Mouse (Mus musculus): Measurements from ENCODE around the gene Cnot6. TPM values are rescaled to one million over a fixed set of nuclear protein-coding genes. Genes with fewer than 3 reads are reported as not detected.
A peak's percentile ranks its signal among the peaks of the same experiment; 100 is the strongest.

Gene Cnot6
- polyA plus RNA-seq, 1 experiment from 2014 or later: 61.5 TPM

- H3K9ac ChIP-seq: no peak overlapping the region
- H3K27me3 ChIP-seq (replicated peaks): no peaks in the 10 kb centered on the region
- H3K9me3 ChIP-seq (replicated peaks): no peaks in the 10 kb centered on the region
- H3K36me3 ChIP-seq: peaks cover 62% of the 10 kb centered on the region
- 79% methylated on average over 3 of the region's 3 CpGs for WGBS
- no peak overlapping the region for H3K27ac ChIP-seq (ENCODE audit: poor library complexity, severe bottlenecking)
- no peak overlapping the region for H3K4me3 ChIP-seq
- no peaks in the 10 kb centered on the region for H3K4me1 ChIP-seq (replicated peaks)
- H3K4me2 ChIP-seq: no peak overlapping the region
- ATAC-seq (ENCODE audit: insufficient number of reproducible peaks, low FRiP score): no peak
Measured at GRCm38 (mm10) chr11:49673433-49673832, 39.1 kb downstream of the Cnot6 start.

- Histone ChIP-seq H3K9ac (no peak overlapping the region), H3K4me2 (no peak overlapping the region), H3K4me1 (replicated peaks) (peaks cover 6% of the 10 kb centered on the region; the same call in 1 of the 2 replicates), H3K36me3 (peaks cover 26% of the 10 kb centered on the region), H3K9me3 (replicated peaks) (no peaks in the 10 kb centered on the region), H3K27me3 (replicated peaks) (no peaks in the 10 kb centered on the region), H3K4me3 (no peak overlapping the region), H3K27ac (ENCODE audit: poor library complexity, severe bottlenecking) (no peak overlapping the region)
- ATAC-seq (ENCODE audit: insufficient number of reproducible peaks, low FRiP score): no peak; the same call in 1 of the 2 replicates
- WGBS: 59% methylated on average over 4 of the region's 4 CpGs
Measured at GRCm38 (mm10) chr11:49665462-49665861, 47.1 kb downstream of the Cnot6 start.

- 76% methylated on average over 12 of the region's 12 CpGs for WGBS
- H3K9ac ChIP-seq: no peak overlapping the region
- no peaks in the 10 kb centered on the region for H3K9me3 ChIP-seq (replicated peaks)
- H3K4me1 ChIP-seq (replicated peaks): peaks cover 11% of the 10 kb centered on the region; the same call in 1 of the 2 replicates
- H3K36me3 ChIP-seq: peaks cover 17% of the 10 kb centered on the region
- no peak overlapping the region for H3K4me3 ChIP-seq
- no peak; the same call in 1 of the 2 replicates for ATAC-seq (ENCODE audit: insufficient number of reproducible peaks, low FRiP score)
- H3K27me3 ChIP-seq (replicated peaks): no peaks in the 10 kb centered on the region
- no peak overlapping the region for H3K27ac ChIP-seq (ENCODE audit: poor library complexity, severe bottlenecking)
- no peak overlapping the region for H3K4me2 ChIP-seq
Measured at GRCm38 (mm10) chr11:49664262-49665140, 48.0 kb downstream of the Cnot6 start.

- no peak within 1 kb of the TSS for H3K4me3 ChIP-seq
- ATAC-seq (ENCODE audit: insufficient number of reproducible peaks, low FRiP score): no peak
- H3K4me2 ChIP-seq: no peak within 1 kb of the TSS
- H3K27me3 ChIP-seq (replicated peaks): no peaks in the 10 kb centered on the region
- no peak within 1 kb of the TSS for H3K9ac ChIP-seq
- H3K4me1 ChIP-seq (replicated peaks): peaks cover 22% of the 10 kb centered on the region
- whole genome bisulfite sequencing: 70% methylated on average over 5 of the region's 5 CpGs
- no peak within 1 kb of the TSS for H3K27ac ChIP-seq (ENCODE audit: poor library complexity, severe bottlenecking)
- peaks cover 5% of the 10 kb centered on the region for H3K36me3 ChIP-seq
- no peaks in the 10 kb centered on the region for H3K9me3 ChIP-seq (replicated peaks)
Measured at GRCm38 (mm10) chr11:49663310-49663709, 49.2 kb downstream of the Cnot6 start, which contains the start of gene Scgb3a1. Scgb3a1 (plus strand) TSS chr11:49663610.

GRCm38 (mm10) chr11:49662292-49662780 is 50.2 kb downstream of the Cnot6 start:
- 53% methylated on average over 15 of the region's 15 CpGs for WGBS
- H3K36me3 ChIP-seq: no peaks in the 10 kb centered on the region
- H3K27ac ChIP-seq (ENCODE audit: poor library complexity, severe bottlenecking): no peak overlapping the region
- no peaks in the 10 kb centered on the region for H3K9me3 ChIP-seq (replicated peaks)
- H3K4me3 ChIP-seq: no peak overlapping the region
- peaks cover 32% of the 10 kb centered on the region for H3K4me1 ChIP-seq (replicated peaks)
- no peak overlapping the region for H3K4me2 ChIP-seq
- no peak overlapping the region for H3K9ac ChIP-seq
- no peaks in the 10 kb centered on the region for H3K27me3 ChIP-seq (replicated peaks)
- no peak for ATAC-seq (ENCODE audit: insufficient number of reproducible peaks, low FRiP score)

GRCm38 (mm10) chr11:49659470-49659799 is 53.1 kb downstream of the Cnot6 start:
- Histone ChIP-seq H3K4me3 (no peak overlapping the region), H3K9me3 (replicated peaks) (0 out of 2 replicates have a peak, but pooled peaks cover 1% of the 10 kb centered on the region), H3K27me3 (replicated peaks) (no peaks in the 10 kb centered on the region), H3K4me1 (replicated peaks) (peaks cover 29% of the 10 kb centered on the region), H3K9ac (no peak overlapping the region), H3K4me2 (no peak overlapping the region), H3K36me3 (no peaks in the 10 kb centered on the region), H3K27ac (ENCODE audit: poor library complexity, severe bottlenecking) (peak overlapping the region; percentile 78)
- no peak for ATAC-seq (ENCODE audit: insufficient number of reproducible peaks, low FRiP score)
- 67% methylated on average over 7 of the region's 7 CpGs for WGBS

- 0 out of 2 replicates have a peak, but pooled peaks cover 4% of the 10 kb centered on the region for H3K9me3 ChIP-seq (replicated peaks)
- ATAC-seq (ENCODE audit: insufficient number of reproducible peaks, low FRiP score): peak; percentile 76
- H3K9ac ChIP-seq: no peak overlapping the region
- H3K36me3 ChIP-seq: no peaks in the 10 kb centered on the region
- H3K4me1 ChIP-seq (replicated peaks): peaks cover 29% of the 10 kb centered on the region
- 31% methylated on average over 10 of the region's 10 CpGs for WGBS
- no peaks in the 10 kb centered on the region for H3K27me3 ChIP-seq (replicated peaks)
- H3K4me2 ChIP-seq: peak overlapping the region; percentile 14; the same call in 1 of the 2 replicates
- peak overlapping the region; percentile 78 for H3K27ac ChIP-seq (ENCODE audit: poor library complexity, severe bottlenecking)
- H3K4me3 ChIP-seq: no peak overlapping the region
Measured at GRCm38 (mm10) chr11:49658791-49659469, 53.6 kb downstream of the Cnot6 start.

- Histone ChIP-seq H3K4me1 (replicated peaks) (peaks cover 32% of the 10 kb centered on the region), H3K27me3 (replicated peaks) (no peaks in the 10 kb centered on the region), H3K4me3 (no peak overlapping the region), H3K9ac (no peak overlapping the region), H3K9me3 (replicated peaks) (0 out of 2 replicates have a peak, but pooled peaks cover 4% of the 10 kb centered on the region), H3K4me2 (no peak overlapping the region), H3K27ac (ENCODE audit: poor library complexity, severe bottlenecking) (peak overlapping the region; percentile 78), H3K36me3 (no peaks in the 10 kb centered on the region)
- ATAC-seq (ENCODE audit: insufficient number of reproducible peaks, low FRiP score): peak; percentile 26; the same call in 1 of the 2 replicates
- 40% methylated on average over 4 of the region's 4 CpGs for WGBS
Measured at GRCm38 (mm10) chr11:49658065-49658464, 54.5 kb downstream of the Cnot6 start.

- no peak for ATAC-seq (ENCODE audit: insufficient number of reproducible peaks, low FRiP score)
Measured at GRCm38 (mm10) chr11:49655501-49655900, 57.0 kb downstream of the Cnot6 start.

GRCm38 (mm10) chr11:49654651-49655050 is 57.9 kb downstream of the Cnot6 start:
- Histone ChIP-seq H3K4me2 (no peak overlapping the region), H3K9me3 (replicated peaks) (0 out of 2 replicates have a peak, but pooled peaks cover 4% of the 10 kb centered on the region), H3K27ac (ENCODE audit: poor library complexity, severe bottlenecking) (no peak overlapping the region), H3K27me3 (replicated peaks) (no peaks in the 10 kb centered on the region), H3K36me3 (no peaks in the 10 kb centered on the region), H3K4me1 (replicated peaks) (peaks cover 52% of the 10 kb centered on the region), H3K9ac (no peak overlapping the region), H3K4me3 (no peak overlapping the region)
- ATAC-seq (ENCODE audit: insufficient number of reproducible peaks, low FRiP score): no peak
- WGBS: 89% methylated on average over 5 of the region's 5 CpGs

More at GRCm38 (mm10) chr11:49655501-49655900, 57.0 kb downstream of the Cnot6 start:
- H3K27ac ChIP-seq (ENCODE audit: poor library complexity, severe bottlenecking): no peak overlapping the region
- peaks cover 51% of the 10 kb centered on the region for H3K4me1 ChIP-seq (replicated peaks)
- H3K4me2 ChIP-seq: no peak overlapping the region
- H3K9ac ChIP-seq: no peak overlapping the region
- 0 out of 2 replicates have a peak, but pooled peaks cover 4% of the 10 kb centered on the region for H3K9me3 ChIP-seq (replicated peaks)
- H3K36me3 ChIP-seq: no peaks in the 10 kb centered on the region
- H3K4me3 ChIP-seq: no peak overlapping the region
- no peaks in the 10 kb centered on the region for H3K27me3 ChIP-seq (replicated peaks)

GRCm38 (mm10) chr11:49653079-49653408 is 59.5 kb downstream of the Cnot6 start:
- WGBS: 31% methylated on average over 11 of the region's 11 CpGs
- H3K4me1 ChIP-seq (replicated peaks): peaks cover 37% of the 10 kb centered on the region
- no peak overlapping the region for H3K27ac ChIP-seq (ENCODE audit: poor library complexity, severe bottlenecking)
- H3K36me3 ChIP-seq: no peaks in the 10 kb centered on the region
- no peaks in the 10 kb centered on the region for H3K27me3 ChIP-seq (replicated peaks)
- peak; percentile 42; the same call in 1 of the 2 replicates for ATAC-seq (ENCODE audit: insufficient number of reproducible peaks, low FRiP score)
- H3K9me3 ChIP-seq (replicated peaks): 0 out of 2 replicates have a peak, but pooled peaks cover 4% of the 10 kb centered on the region
- peak overlapping the region; percentile 20; the same call in 1 of the 2 replicates for H3K4me3 ChIP-seq
- H3K9ac ChIP-seq: peak overlapping the region; percentile 44; the same call in 1 of the 2 replicates
- peak overlapping the region; percentile 64 for H3K4me2 ChIP-seq

Measured in heart, embryonic 12.5 days (tissue).